Mouse (Mus musculus): ENCODE data around the gene Csnk1g2. TPM values are rescaled to one million over a fixed set of nuclear protein-coding genes. Genes with fewer than 3 reads are reported as not detected.
A peak's percentile ranks its signal among the peaks of the same experiment; 100 is the strongest.

Gene Csnk1g2
- polyA plus RNA-seq, 1 experiment from 2014 or later, result 190 TPM

DNA sequence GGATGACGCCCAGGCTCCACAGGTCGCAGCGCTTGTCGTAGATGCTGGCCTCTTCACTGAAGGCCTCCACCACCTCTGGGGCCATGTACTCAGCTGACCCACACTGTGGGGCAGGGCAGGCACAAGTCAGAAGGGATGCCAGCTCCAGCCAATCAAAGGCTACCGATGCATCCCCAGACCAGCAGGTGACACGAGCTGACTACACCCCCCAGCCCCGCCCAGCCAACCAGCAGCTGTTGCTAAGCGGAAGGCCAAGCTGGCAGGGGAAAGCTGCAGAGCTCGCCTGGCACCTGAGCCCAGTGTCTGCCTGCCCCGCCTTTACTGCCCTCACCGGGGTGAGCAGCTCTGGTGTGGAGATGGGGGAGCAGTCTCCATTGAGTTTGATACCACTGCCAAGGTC, 46.0 kb downstream of the Csnk1g2 start:
- Histone ChIP-seq H3K27me3 (no peaks in the 10 kb centered on the region), H3K9me3 (replicated peaks) (no peaks in the 10 kb centered on the region), H3K4me1 (peaks cover 87% of the 10 kb centered on the region), H3K4me2 (replicated peaks) (no peak overlapping the region), H3K9ac (no peak overlapping the region), H3K36me3 (peaks cover 64% of the 10 kb centered on the region), H3K27ac (replicated peaks) (no peak overlapping the region; the same call in 1 of the 2 replicates), H3K4me3 (replicated peaks) (no peak overlapping the region)
- 71% methylated on average over 11 of the region's 11 CpGs for WGBS
- no peak for ATAC-seq (ENCODE audit: insufficient number of reproducible peaks, low FRiP score, low TSS enrichment, low read depth)

DNA sequence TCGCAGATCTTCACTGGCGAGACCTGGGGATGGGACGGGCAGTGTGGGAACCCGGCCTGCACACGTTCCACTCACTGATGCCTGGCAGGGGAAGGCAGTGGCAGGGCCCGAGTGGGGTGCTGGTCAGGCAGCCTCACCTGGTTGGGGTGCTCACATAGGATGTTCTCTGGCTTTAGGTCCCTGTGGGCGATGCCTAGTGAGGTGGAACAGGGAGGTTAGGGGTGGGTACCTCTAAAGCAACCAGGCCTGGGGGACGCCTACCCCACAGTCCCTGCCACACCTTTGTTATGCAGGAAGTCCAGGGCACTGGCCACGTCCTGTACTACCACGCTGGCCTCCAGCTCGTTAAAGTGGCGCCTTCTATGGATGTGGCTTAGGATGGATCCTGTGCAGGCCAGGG, 46.4 kb downstream of the Csnk1g2 start:
- peaks cover 87% of the 10 kb centered on the region for H3K4me1 ChIP-seq
- H3K4me3 ChIP-seq (replicated peaks), result no peak overlapping the region
- no peak overlapping the region for H3K9ac ChIP-seq
- no peak overlapping the region; the same call in 1 of the 2 replicates for H3K27ac ChIP-seq (replicated peaks)
- H3K36me3 ChIP-seq, result peaks cover 64% of the 10 kb centered on the region
- WGBS, result 89% methylated on average over 12 of the region's 12 CpGs
- no peak for ATAC-seq (ENCODE audit: insufficient number of reproducible peaks, low FRiP score, low TSS enrichment, low read depth)
- H3K9me3 ChIP-seq (replicated peaks), result no peaks in the 10 kb centered on the region
- no peak overlapping the region for H3K4me2 ChIP-seq (replicated peaks)
- no peaks in the 10 kb centered on the region for H3K27me3 ChIP-seq

GRCm38 (mm10) chr10:80669737-80670485, 47.3 kb downstream of the Csnk1g2 start:
- no peak overlapping the region for H3K9ac ChIP-seq
- no peak overlapping the region for H3K4me2 ChIP-seq (replicated peaks)
- no peak overlapping the region for H3K4me3 ChIP-seq (replicated peaks)
- no peaks in the 10 kb centered on the region for H3K27me3 ChIP-seq
- peaks cover 87% of the 10 kb centered on the region for H3K4me1 ChIP-seq
- peaks cover 64% of the 10 kb centered on the region for H3K36me3 ChIP-seq
- H3K9me3 ChIP-seq (replicated peaks), result no peaks in the 10 kb centered on the region
- H3K27ac ChIP-seq (replicated peaks), result 0 out of 2 replicates have a peak overlapping the region, but pooled peaks have one; percentile 7
- WGBS, result 92% methylated on average over 7 of the region's 7 CpGs
- no peak for ATAC-seq (ENCODE audit: insufficient number of reproducible peaks, low FRiP score, low TSS enrichment, low read depth)

DNA sequence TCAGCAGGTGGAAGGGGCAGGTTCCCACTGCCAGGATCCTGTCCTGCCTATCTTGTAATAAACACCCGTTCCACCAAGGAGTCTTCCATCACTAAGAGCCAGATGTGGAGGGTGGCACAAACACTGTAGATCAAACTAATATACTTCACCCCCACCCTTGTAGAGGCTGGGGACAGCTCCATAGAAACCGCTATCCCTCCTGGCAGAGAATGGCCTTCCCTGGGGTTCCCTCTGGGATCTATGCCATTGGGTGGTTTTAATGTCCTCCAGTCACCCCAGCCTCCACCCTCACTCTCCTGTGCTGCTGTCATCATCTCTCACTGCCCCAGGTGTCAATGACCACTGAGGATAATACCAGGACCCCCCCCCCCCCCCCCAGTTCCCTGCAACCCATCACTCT, 47.9 kb downstream of the Csnk1g2 start:
- Histone ChIP-seq H3K9ac (no peak overlapping the region), H3K9me3 (replicated peaks) (no peaks in the 10 kb centered on the region), H3K4me3 (replicated peaks) (no peak overlapping the region), H3K36me3 (peaks cover 64% of the 10 kb centered on the region), H3K4me2 (replicated peaks) (no peak overlapping the region), H3K27ac (replicated peaks) (no peak overlapping the region), H3K4me1 (peaks cover 84% of the 10 kb centered on the region), H3K27me3 (no peaks in the 10 kb centered on the region)
- no peak for ATAC-seq (ENCODE audit: insufficient number of reproducible peaks, low FRiP score, low TSS enrichment, low read depth)
- WGBS, result 91% methylated on average over 2 of the region's 2 CpGs

GRCm38 (mm10) chr10:80671251-80671650, 48.6 kb downstream of the Csnk1g2 start:
- peaks cover 77% of the 10 kb centered on the region for H3K4me1 ChIP-seq
- no peaks in the 10 kb centered on the region for H3K9me3 ChIP-seq (replicated peaks)
- H3K36me3 ChIP-seq, result peaks cover 59% of the 10 kb centered on the region
- no peak overlapping the region for H3K4me3 ChIP-seq (replicated peaks)
- no peak for ATAC-seq (ENCODE audit: insufficient number of reproducible peaks, low FRiP score, low TSS enrichment, low read depth)
- WGBS, result 82% methylated on average over 4 of the region's 4 CpGs
- H3K27me3 ChIP-seq, result no peaks in the 10 kb centered on the region
- no peak overlapping the region for H3K27ac ChIP-seq (replicated peaks)
- H3K4me2 ChIP-seq (replicated peaks), result no peak overlapping the region
- H3K9ac ChIP-seq, result no peak overlapping the region

DNA sequence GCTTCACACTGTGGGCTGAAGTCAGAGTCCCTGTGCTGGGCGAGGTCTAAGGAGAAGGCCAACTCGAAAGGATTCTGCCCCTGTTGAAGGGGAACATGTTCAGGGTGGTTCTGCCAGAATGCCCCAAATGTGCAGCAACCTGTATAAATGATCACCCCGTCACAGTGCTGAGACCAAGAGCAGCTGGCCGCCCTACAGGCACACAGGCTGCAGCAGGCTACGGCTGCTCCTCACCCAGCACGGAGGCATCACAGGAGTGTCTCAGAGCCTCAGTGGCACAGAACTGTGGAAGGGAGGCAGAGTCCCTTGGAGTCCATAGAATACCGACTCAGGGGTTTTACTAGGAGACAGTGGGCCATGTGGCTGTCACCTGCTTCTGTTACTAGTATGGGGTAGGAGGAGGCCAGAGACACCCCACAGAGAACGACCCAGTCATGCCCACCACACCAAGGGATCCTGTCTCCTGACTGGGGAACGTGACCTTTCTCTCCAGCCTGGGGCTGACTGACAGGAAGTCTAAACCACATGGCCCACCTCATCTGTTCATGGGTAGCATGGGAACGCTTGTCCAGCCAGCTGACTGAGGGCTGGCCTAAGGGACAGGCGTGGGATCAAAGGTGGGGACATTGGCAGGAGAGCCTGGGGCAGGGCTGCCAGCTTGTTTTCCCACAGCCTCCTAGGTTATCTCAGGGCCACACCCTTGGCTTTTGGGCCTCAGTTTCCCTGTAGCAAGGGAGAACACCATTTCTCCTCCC, 49.5 kb downstream of the Csnk1g2 start:
- Histone ChIP-seq H3K36me3 (peaks cover 51% of the 10 kb centered on the region), H3K4me3 (replicated peaks) (no peak overlapping the region), H3K27me3 (no peaks in the 10 kb centered on the region), H3K9me3 (replicated peaks) (no peaks in the 10 kb centered on the region), H3K27ac (replicated peaks) (no peak overlapping the region), H3K4me2 (replicated peaks) (no peak overlapping the region), H3K4me1 (peaks cover 75% of the 10 kb centered on the region), H3K9ac (no peak overlapping the region)
- WGBS, result 67% methylated on average over 11 of the region's 11 CpGs
- ATAC-seq (ENCODE audit: insufficient number of reproducible peaks, low FRiP score, low TSS enrichment, low read depth), result no peak

DNA sequence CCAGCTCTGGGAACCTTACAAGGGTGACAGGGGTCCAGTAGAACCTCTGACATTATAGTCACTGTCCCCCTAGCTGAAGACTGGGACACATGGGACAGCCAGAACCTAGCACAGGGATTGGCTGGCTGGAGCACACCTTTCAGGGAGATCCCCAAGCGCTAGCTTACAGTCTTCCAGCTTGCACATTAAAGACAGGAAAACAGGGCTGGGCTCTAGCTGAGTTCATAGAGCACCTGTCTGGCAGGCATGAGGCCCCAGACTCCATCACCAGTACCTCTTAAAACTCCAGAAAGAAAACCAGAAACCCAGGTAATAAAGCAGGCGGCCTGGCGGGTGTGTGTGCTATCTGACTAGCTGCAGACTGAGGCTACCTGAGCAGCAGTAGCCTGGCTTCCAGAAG, 51.1 kb downstream of the Csnk1g2 start:
- WGBS, result 85% methylated on average over 3 of the region's 3 CpGs
- Histone ChIP-seq H3K4me1 (peaks cover 80% of the 10 kb centered on the region), H3K36me3 (peaks cover 35% of the 10 kb centered on the region), H3K9ac (peak overlapping the region; percentile 98), H3K27ac (replicated peaks) (peak overlapping the region; percentile 99; the same call in 1 of the 2 replicates), H3K4me2 (replicated peaks) (peak overlapping the region; percentile 84), H3K4me3 (replicated peaks) (peak overlapping the region; percentile 97), H3K9me3 (replicated peaks) (no peaks in the 10 kb centered on the region), H3K27me3 (no peaks in the 10 kb centered on the region)
- no peak for ATAC-seq (ENCODE audit: insufficient number of reproducible peaks, low FRiP score, low TSS enrichment, low read depth)

DNA sequence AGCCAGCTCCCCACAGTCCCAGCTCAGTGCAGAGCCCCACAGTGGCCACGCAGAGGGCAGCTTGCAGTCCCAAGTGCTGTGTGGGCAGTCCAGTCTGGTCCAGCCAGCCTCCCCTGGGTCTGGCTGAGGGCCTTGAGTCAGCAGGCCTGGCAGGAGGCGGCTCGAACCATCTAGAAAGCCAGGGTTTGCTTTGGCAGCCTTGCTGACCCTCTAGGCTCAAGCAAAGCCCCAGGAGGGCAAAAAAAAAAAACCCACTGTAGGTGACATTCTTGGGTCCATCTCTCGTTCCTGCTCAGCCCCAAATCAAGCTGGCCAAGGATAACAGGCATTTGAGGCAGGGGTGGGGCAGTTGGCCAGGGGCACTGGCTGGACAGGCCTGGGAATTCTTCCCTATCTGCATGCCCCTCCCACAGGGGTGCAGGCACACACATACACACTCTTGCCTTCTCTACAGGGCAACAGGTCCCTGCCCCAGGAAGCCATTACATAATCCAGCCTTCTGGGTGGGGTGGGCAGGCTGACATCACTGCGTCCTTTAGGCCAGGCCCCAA, 51.6 kb downstream of the Csnk1g2 start:
- peaks cover 30% of the 10 kb centered on the region for H3K36me3 ChIP-seq
- ATAC-seq (ENCODE audit: insufficient number of reproducible peaks, low FRiP score, low TSS enrichment, low read depth), result no peak
- H3K4me1 ChIP-seq, result peaks cover 81% of the 10 kb centered on the region

GRCm38 (mm10) chr10:80674851-80675404, 52.3 kb downstream of the Csnk1g2 start:
- peaks cover 84% of the 10 kb centered on the region for H3K4me1 ChIP-seq
- peak overlapping the region; percentile 99 for H3K27ac ChIP-seq (replicated peaks)
- 12% methylated on average over 6 of the region's 6 CpGs for WGBS
- no peak for ATAC-seq (ENCODE audit: insufficient number of reproducible peaks, low FRiP score, low TSS enrichment, low read depth)
- H3K4me2 ChIP-seq (replicated peaks), result peak overlapping the region; percentile 84
- H3K9me3 ChIP-seq (replicated peaks), result no peaks in the 10 kb centered on the region
- peaks cover 23% of the 10 kb centered on the region for H3K36me3 ChIP-seq
- H3K9ac ChIP-seq, result peak overlapping the region; percentile 98
- H3K27me3 ChIP-seq, result no peaks in the 10 kb centered on the region
- H3K4me3 ChIP-seq (replicated peaks), result peak overlapping the region; percentile 97

More for the DNA sequence above, 51.6 kb downstream of the Csnk1g2 start:
- 59% methylated on average over 5 of the region's 5 CpGs for WGBS
- H3K27ac ChIP-seq (replicated peaks), result peak overlapping the region; percentile 99; the same call in 1 of the 2 replicates
- H3K4me2 ChIP-seq (replicated peaks), result peak overlapping the region; percentile 84
- H3K9me3 ChIP-seq (replicated peaks), result no peaks in the 10 kb centered on the region
- H3K9ac ChIP-seq, result peak overlapping the region; percentile 98
- no peaks in the 10 kb centered on the region for H3K27me3 ChIP-seq
- peak overlapping the region; percentile 97 for H3K4me3 ChIP-seq (replicated peaks)

- Histone ChIP-seq H3K4me2 (replicated peaks) (peak overlapping the region; percentile 84), H3K36me3 (peaks cover 16% of the 10 kb centered on the region), H3K27me3 (no peaks in the 10 kb centered on the region), H3K27ac (replicated peaks) (peak overlapping the region; percentile 99), H3K4me1 (peaks cover 82% of the 10 kb centered on the region), H3K9ac (peak overlapping the region; percentile 98), H3K9me3 (replicated peaks) (no peaks in the 10 kb centered on the region), H3K4me3 (replicated peaks) (peak overlapping the region; percentile 97)
- WGBS, result under 1% methylated on average over 47 of the region's 54 CpGs
- 0 out of 2 replicates have a peak, but pooled peaks have one; percentile 0 for ATAC-seq (ENCODE audit: insufficient number of reproducible peaks, low FRiP score, low TSS enrichment, low read depth)
Measured at GRCm38 (mm10) chr10:80675405-80676197, 53.0 kb downstream of the Csnk1g2 start.
